Mouse (Mus musculus): ENCODE results near the gene Aifm2. TPM values are rescaled to one million over a fixed set of nuclear protein-coding genes. Genes with fewer than 3 reads are reported as not detected.

Gene Aifm2
- polyA plus RNA-seq, 1 experiment from 2014 or later: 11.2 TPM

DNA sequence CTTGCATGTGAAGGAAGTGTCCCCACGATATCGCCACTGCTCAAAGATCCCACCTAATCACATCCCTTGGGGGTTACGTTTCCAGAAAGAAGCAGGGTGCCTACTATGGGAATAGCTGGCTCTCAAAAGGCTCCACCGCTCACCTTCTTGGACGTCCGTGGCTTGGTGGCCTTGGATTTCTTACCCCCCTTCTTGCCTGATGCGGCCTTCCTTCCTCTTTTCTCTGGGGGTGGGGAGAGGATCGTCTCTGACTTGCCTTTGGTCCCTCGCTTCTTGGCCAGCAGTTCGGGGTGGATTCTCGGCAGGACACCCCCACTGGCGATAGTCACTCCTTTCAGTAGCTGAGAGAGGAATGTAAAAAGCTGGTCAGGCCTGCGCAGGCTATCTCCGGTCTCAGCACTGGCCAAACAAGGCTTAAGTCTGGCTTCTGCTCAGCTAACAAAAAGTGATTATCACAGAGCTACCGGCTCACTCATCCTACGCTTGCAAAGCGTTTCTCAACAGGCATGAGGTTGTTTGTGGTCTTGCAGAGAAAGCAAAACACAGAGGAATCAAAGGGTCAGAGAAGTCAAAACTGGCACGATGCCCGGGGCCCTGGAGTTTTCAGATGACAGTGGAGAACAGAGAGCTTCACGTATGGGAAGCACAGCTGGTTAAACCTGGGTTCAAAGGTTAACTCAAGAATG lies 36.6 kb downstream of the Aifm2 start:
- ATAC-seq: peak; percentile 95
- no peaks in the 10 kb centered on the region for H3K9me3 ChIP-seq (ENCODE audit: low read length)
- H3K27ac ChIP-seq (ENCODE audit: low read depth): peak overlapping the region; percentile 86
- H3K4me2 ChIP-seq (ENCODE audit: low read depth, low read length): peak overlapping the region; percentile 45
- WGBS (ENCODE audit: insufficient replicate concordance): 35% methylated on average over 20 of the region's 20 CpGs
- peaks cover 6% of the 10 kb centered on the region for H3K4me1 ChIP-seq (ENCODE audit: insufficient read depth)
- peak; percentile 84 for DNase-seq
- peak overlapping the region; percentile 37 for H3K9ac ChIP-seq (replicated peaks)
- H3K36me3 ChIP-seq (replicated peaks; ENCODE audit: insufficient read depth, low read length): no peaks in the 10 kb centered on the region; the same call in 1 of the 2 replicates
- TF ChIP-seq CTCF (IDR thresholded peaks at IDR 0.05; ENCODE audit: low read depth): no peak
- no peak for TF ChIP-seq EP300 (IDR thresholded peaks at IDR 0.05; ENCODE audit: low read depth)
- H3K4me3 ChIP-seq (ENCODE audit: low read depth, low read length): peak overlapping the region; percentile 7; the same call in 1 of the 2 replicates
- no peaks in the 10 kb centered on the region for H3K27me3 ChIP-seq (ENCODE audit: insufficient read depth, low read length)

DNA sequence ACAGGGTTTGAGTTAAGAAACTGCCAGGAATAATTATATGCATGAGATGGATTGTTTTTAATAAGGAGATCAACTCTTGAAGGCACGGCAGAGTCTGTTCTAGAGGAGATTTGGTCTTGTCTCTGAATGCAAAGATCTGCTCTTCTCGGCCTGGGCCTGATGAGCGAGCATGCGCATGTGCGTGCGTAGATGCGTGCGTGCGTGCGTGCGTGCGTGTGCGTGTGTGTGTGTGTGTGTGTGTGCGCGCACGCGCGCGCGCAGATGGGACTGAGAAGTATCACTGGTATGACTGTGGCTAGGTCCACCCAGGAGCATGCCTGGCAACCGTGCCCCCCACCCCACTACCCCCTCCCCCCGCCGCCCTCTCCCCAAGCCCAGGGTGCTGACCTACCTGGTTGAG lies 38.0 kb downstream of the Aifm2 start:
- H3K27me3 ChIP-seq (ENCODE audit: insufficient read depth, low read length): no peaks in the 10 kb centered on the region
- no peak overlapping the region for H3K9ac ChIP-seq (replicated peaks)
- ATAC-seq: no peak
- WGBS (ENCODE audit: insufficient replicate concordance): 87% methylated on average over 23 of the region's 23 CpGs
- no peak overlapping the region for H3K4me3 ChIP-seq (ENCODE audit: low read depth, low read length)
- no peaks in the 10 kb centered on the region; the same call in 1 of the 2 replicates for H3K36me3 ChIP-seq (replicated peaks; ENCODE audit: insufficient read depth, low read length)
- no peak for TF ChIP-seq CTCF (IDR thresholded peaks at IDR 0.05; ENCODE audit: low read depth)
- TF ChIP-seq EP300 (IDR thresholded peaks at IDR 0.05; ENCODE audit: low read depth): no peak
- DNase-seq: no peak
- H3K4me1 ChIP-seq (ENCODE audit: insufficient read depth): peaks cover 6% of the 10 kb centered on the region
- H3K27ac ChIP-seq (ENCODE audit: low read depth): no peak overlapping the region
- no peak overlapping the region for H3K4me2 ChIP-seq (ENCODE audit: low read depth, low read length)
- no peaks in the 10 kb centered on the region for H3K9me3 ChIP-seq (ENCODE audit: low read length)

DNA sequence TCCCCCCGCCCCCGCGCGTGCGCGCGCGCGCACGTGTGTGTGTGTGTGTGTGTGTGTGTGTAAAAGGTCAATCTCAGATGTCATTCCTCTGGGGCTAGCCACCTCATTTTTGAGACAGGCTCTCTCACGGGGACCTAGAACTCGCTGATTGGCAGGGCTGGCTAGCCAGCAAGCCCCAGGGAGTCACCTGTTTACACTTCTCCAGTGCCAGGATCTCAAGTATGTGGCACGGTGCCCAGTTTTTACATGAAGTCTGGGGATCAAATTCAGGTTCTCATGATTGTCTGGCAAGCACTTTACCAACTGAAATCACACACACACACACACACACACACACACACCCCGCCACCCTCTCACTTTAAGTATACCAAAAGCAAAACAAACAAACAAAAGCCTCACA lies 42.0 kb downstream of the Aifm2 start:
- no peaks in the 10 kb centered on the region for H3K9me3 ChIP-seq (ENCODE audit: low read length)
- no peak for DNase-seq
- no peak overlapping the region for H3K9ac ChIP-seq (replicated peaks)
- H3K4me3 ChIP-seq (ENCODE audit: low read depth, low read length): no peak overlapping the region
- H3K27me3 ChIP-seq (ENCODE audit: insufficient read depth, low read length): no peaks in the 10 kb centered on the region
- H3K4me2 ChIP-seq (ENCODE audit: low read depth, low read length): no peak overlapping the region
- WGBS (ENCODE audit: insufficient replicate concordance): 89% methylated on average over 14 of the region's 14 CpGs
- no peak overlapping the region for H3K27ac ChIP-seq (ENCODE audit: low read depth)
- H3K36me3 ChIP-seq (replicated peaks; ENCODE audit: insufficient read depth, low read length): no peaks in the 10 kb centered on the region
- no peak for ATAC-seq
- H3K4me1 ChIP-seq (ENCODE audit: insufficient read depth): no peaks in the 10 kb centered on the region
- TF ChIP-seq CTCF (IDR thresholded peaks at IDR 0.05; ENCODE audit: low read depth) (no peak), EP300 (IDR thresholded peaks at IDR 0.05; ENCODE audit: low read depth) (no peak)

DNA sequence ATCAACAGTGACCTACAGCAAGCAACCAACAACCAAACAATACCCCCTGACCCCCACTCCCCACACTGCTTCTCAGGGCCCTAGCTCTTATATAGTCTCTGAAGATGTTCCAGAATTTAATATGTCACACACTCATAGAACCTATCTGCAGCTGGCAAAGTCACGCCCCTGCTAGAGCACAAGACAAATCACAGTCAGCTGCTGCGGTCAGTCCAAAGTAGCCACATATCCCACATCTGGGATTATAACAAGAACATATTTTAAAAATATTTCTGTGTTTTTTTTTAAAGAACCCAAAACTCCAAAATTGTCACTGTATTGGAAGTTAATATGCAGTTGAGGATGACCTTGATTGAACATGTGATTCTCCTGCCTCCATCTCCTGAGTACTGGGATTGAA lies 43.8 kb downstream of the Aifm2 start:
- H3K9me3 ChIP-seq (ENCODE audit: low read length): no peaks in the 10 kb centered on the region
- TF ChIP-seq CTCF (IDR thresholded peaks at IDR 0.05; ENCODE audit: low read depth) (no peak), EP300 (IDR thresholded peaks at IDR 0.05; ENCODE audit: low read depth) (no peak)
- H3K27me3 ChIP-seq (ENCODE audit: insufficient read depth, low read length): no peaks in the 10 kb centered on the region
- no peaks in the 10 kb centered on the region for H3K4me1 ChIP-seq (ENCODE audit: insufficient read depth)
- H3K4me3 ChIP-seq (ENCODE audit: low read depth, low read length): no peak overlapping the region
- no peak overlapping the region for H3K9ac ChIP-seq (replicated peaks)
- 76% methylated on average over 2 of the region's 2 CpGs for WGBS (ENCODE audit: insufficient replicate concordance)
- H3K27ac ChIP-seq (ENCODE audit: low read depth): no peak overlapping the region
- DNase-seq (no peak), ATAC-seq (no peak)
- no peak overlapping the region for H3K4me2 ChIP-seq (ENCODE audit: low read depth, low read length)
- no peaks in the 10 kb centered on the region for H3K36me3 ChIP-seq (replicated peaks; ENCODE audit: insufficient read depth, low read length)

DNA sequence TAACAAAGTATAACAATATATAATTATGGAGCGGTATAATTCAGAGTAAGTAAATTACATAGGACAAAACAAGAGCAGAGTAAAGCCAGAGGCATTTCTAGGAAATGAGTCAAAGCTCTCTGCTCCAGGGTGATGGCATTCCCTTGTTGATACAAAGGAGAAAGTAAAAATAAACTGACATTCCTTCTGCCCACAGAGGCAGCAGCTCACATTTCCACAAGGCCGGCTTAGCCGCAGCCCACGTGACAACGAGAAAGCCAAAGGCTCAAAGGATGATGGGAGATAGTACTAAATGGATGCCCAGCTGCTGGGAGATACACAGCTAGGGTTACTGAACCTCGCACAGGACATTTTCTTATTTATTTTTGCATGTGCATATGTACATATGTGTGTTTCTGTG lies 44.8 kb downstream of the Aifm2 start:
- TF ChIP-seq EP300 (IDR thresholded peaks at IDR 0.05; ENCODE audit: low read depth) (no peak), CTCF (IDR thresholded peaks at IDR 0.05; ENCODE audit: low read depth) (no peak)
- Histone ChIP-seq H3K4me1 (ENCODE audit: insufficient read depth) (no peaks in the 10 kb centered on the region), H3K9ac (replicated peaks) (no peak overlapping the region), H3K27ac (ENCODE audit: low read depth) (no peak overlapping the region), H3K9me3 (ENCODE audit: low read length) (no peaks in the 10 kb centered on the region), H3K36me3 (replicated peaks; ENCODE audit: insufficient read depth, low read length) (no peaks in the 10 kb centered on the region), H3K4me2 (ENCODE audit: low read depth, low read length) (no peak overlapping the region), H3K27me3 (ENCODE audit: insufficient read depth, low read length) (no peaks in the 10 kb centered on the region), H3K4me3 (ENCODE audit: low read depth, low read length) (no peak overlapping the region)
- 54% methylated on average over 6 of the region's 6 CpGs for WGBS (ENCODE audit: insufficient replicate concordance)
- DNase-seq (no peak), ATAC-seq (no peak)

DNA sequence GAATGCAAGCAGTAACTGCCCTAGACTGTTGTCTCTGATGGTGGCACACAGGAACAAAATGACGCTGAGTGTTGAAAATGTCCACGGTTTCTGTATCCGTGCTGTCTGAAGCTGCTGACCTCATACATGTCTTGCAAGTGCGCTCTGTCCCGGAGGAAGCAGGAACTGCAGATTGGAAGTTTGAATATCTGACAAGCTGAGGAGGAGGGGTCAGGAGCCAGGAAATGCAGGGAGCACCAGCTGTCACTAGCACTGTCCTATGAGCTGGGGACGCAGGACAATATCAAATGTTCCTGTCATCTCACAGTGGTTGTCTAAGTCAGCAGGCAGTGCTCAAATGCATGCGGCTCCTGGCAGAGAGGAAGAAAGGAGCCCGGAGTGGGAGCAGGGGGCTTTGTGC lies 49.6 kb downstream of the Aifm2 start:
- ATAC-seq: no peak
- DNase-seq: no peak

More for the DNA sequence above, 49.6 kb downstream of the Aifm2 start:
- Histone ChIP-seq H3K9me3 (ENCODE audit: low read length) (no peaks in the 10 kb centered on the region), H3K27ac (ENCODE audit: low read depth) (no peak overlapping the region), H3K4me3 (ENCODE audit: low read depth, low read length) (no peak overlapping the region), H3K4me2 (ENCODE audit: low read depth, low read length) (no peak overlapping the region), H3K9ac (replicated peaks) (no peak overlapping the region), H3K27me3 (ENCODE audit: insufficient read depth, low read length) (no peaks in the 10 kb centered on the region), H3K36me3 (replicated peaks; ENCODE audit: insufficient read depth, low read length) (no peaks in the 10 kb centered on the region), H3K4me1 (ENCODE audit: insufficient read depth) (no peaks in the 10 kb centered on the region)
- TF ChIP-seq CTCF (IDR thresholded peaks at IDR 0.05; ENCODE audit: low read depth) (peak; percentile 29), EP300 (IDR thresholded peaks at IDR 0.05; ENCODE audit: low read depth) (no peak)
- 63% methylated on average over 8 of the region's 8 CpGs for WGBS (ENCODE audit: insufficient replicate concordance)
